Comparison of ENCODE assay signal across 9 mouse cellular contexts in the genomic region with DNA sequence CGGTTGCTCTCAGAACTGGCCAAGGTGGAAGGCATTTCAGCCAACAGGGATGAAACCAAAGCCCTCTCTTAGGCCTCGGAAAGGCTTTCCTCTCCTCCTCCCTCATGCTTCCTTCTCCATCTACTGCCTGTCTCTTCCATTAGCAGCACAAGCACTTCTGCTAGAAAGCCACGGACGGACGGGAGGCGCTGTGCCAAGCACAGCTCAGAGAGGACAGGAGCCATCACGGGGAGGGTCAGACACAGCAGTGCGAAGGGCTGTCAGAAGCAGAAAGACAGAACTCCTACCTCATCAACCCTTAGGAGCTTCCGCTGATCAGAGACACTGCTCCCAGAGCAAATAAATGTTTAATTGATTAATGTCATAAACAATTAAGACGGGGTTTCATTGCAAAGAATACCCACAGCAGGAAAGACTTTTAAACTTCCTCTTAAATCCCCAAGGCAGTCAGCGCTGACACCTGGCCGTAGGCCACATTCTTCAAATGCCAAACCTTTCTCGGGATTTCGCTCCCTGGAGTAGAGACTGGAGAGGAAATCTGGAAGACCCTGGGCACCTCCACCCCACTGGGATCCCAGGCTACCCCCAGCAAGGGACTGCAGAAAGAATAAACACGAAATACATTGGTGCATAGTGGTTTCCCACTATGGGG. TPM values are rescaled to one million over a fixed set of nuclear protein-coding genes. Genes with fewer than 3 reads are reported as not detected.
A peak's percentile ranks its signal among the peaks of the same experiment; 100 is the strongest.
DNase-seq lines count a peak whose midpoint lies in the region; ATAC-seq lines count a peak whose summit lies in the region.
"Had no signal": no experiment of that assay in that cellular context is flagged by ENCODE, and none has a peak within 500 bp of the region (broad histone marks: within the 10 kb centered on the region; RNA-seq: fewer than 3 reads in every experiment).

No protein-coding gene starts in this region.

- peaks cover 11% of the 10 kb centered on the region for H3K4me1 ChIP-seq in intestine, embryonic 14.5 days (replicated peaks; ENCODE audit: control insufficient read depth, insufficient read depth, low read length)
- H3K4me1 ChIP-seq in lung, embryonic 16.5 days (replicated peaks; ENCODE audit: control insufficient read depth, insufficient read depth, low read length), result peaks cover 11% of the 10 kb centered on the region

- no peak overlapping the region for H3K27ac ChIP-seq in intestine, embryonic 14.5 days (ENCODE audit: low read depth)
- peak overlapping the region; percentile 2 for H3K27ac ChIP-seq in lung, embryonic 16.5 days (ENCODE audit: low read length)

- no peaks in the 10 kb centered on the region for H3K9me3 ChIP-seq in intestine, embryonic 14.5 days (ENCODE audit: control insufficient read depth, low read length)
- H3K9me3 ChIP-seq in lung, embryonic 16.5 days (ENCODE audit: control insufficient read depth, low read length), result no peaks in the 10 kb centered on the region

- 17% methylated on average over 15 of the region's 15 CpGs for WGBS in intestine, embryonic 14.5 days
- WGBS in lung, embryonic 16.5 days, result 13% methylated on average over 15 of the region's 15 CpGs

- no peaks in the 10 kb centered on the region; the same call in 1 of the 2 replicates for H3K36me3 ChIP-seq in intestine, embryonic 14.5 days (ENCODE audit: control insufficient read depth, insufficient read depth, low read length)
- H3K36me3 ChIP-seq in lung, embryonic 16.5 days (ENCODE audit: control insufficient read depth, insufficient read depth, low read length), result no peaks in the 10 kb centered on the region

- DNase-seq in gastrocnemius, postnatal 14 days, result peak; percentile 32
- DNase-seq in gastrocnemius, adult 18-20 months (ENCODE audit: low spot score), result no peak
- DNase-seq in cerebellum, postnatal 25 days, result peak; percentile 59 to 76
- no peak for DNase-seq in intestine, embryonic 14.5 days (ENCODE audit: low spot score)
- DNase-seq in frontal cortex, postnatal 10 days (ENCODE audit: low spot score in 2 of 2), result no peak
- no peak for DNase-seq in right cerebral cortex, adult 2 months (ENCODE audit: low spot score in 2 of 2)
- no peak for DNase-seq in thymus, postnatal 25 days
- DNase-seq: B cell, adult 2 months had no signal

- H3K9ac ChIP-seq in intestine, embryonic 14.5 days (ENCODE audit: low read length), result no peak overlapping the region
- H3K9ac ChIP-seq in lung, embryonic 16.5 days (ENCODE audit: low read length), result no peak overlapping the region

- H3K27me3 ChIP-seq in intestine, embryonic 14.5 days (replicated peaks; ENCODE audit: control insufficient read depth, insufficient read depth, low read length), result no peaks in the 10 kb centered on the region
- no peaks in the 10 kb centered on the region for H3K27me3 ChIP-seq in lung, embryonic 16.5 days (ENCODE audit: control insufficient read depth, insufficient read depth, low read depth, low read length)

- ATAC-seq in intestine, embryonic 14.5 days (replicated peaks; ENCODE audit: low FRiP score, low TSS enrichment, low read depth), result 0 out of 2 replicates have a peak, but pooled peaks have one; percentile 6
- ATAC-seq in lung, embryonic 16.5 days (ENCODE audit: low read depth), result peak; percentile 74

- intact Hi-C loops in gastrocnemius, postnatal 14 days (cut with DNase I; ENCODE audit: low total_unique reads), result no loop called here

- peak overlapping the region; percentile 20; the same call in 1 of the 2 replicates for H3K4me2 ChIP-seq in intestine, embryonic 14.5 days (ENCODE audit: low read length)
- peak overlapping the region; percentile 13 for H3K4me2 ChIP-seq in lung, embryonic 16.5 days (ENCODE audit: low read depth, low read length)

- H3K4me3 ChIP-seq in intestine, embryonic 14.5 days (ENCODE audit: low read depth, low read length), result no peak overlapping the region
- no peak overlapping the region for H3K4me3 ChIP-seq in lung, embryonic 16.5 days (ENCODE audit: low read length)

RNA-seq across cellular contexts. Expression of gene Mb21d2, which starts 30.8 kb away (rescaled TPM):
- total RNA-seq in gastrocnemius, postnatal 14 days (2021), result 1 to 10 TPM; 6.2 to 7.1 TPM
- 10 to 100 TPM in 1 of 2 experiments, 1 to 10 TPM in 1; 10.0 to 13.4 TPM for total RNA-seq in gastrocnemius, adult 18-20 months (2021)
- polyA plus RNA-seq in intestine, embryonic 14.5 days (2014; fragmentation: Nextera tagmentation; extraction: Ambion mirVana), result 9.0 and 9.8 TPM in 2 replicates
- 5.5 and 5.6 TPM in 2 replicates for polyA plus RNA-seq in lung, embryonic 16.5 days (2015; fragmentation: Nextera tagmentation; extraction: Ambion mirVana)

Comparison
In these comparisons a context has a peak if more than half of its experiments do, and no peak if none do; other contexts are left out.
1. DNase-seq: peak in gastrocnemius, postnatal 14 days (single experiment) and cerebellum, postnatal 25 days (2 of 2); none in gastrocnemius, adult 18-20 months (single experiment), intestine, embryonic 14.5 days (single experiment), frontal cortex, postnatal 10 days (0 of 2), right cerebral cortex, adult 2 months (0 of 2) and thymus, postnatal 25 days (single experiment).